Mouse (Mus musculus) lung, postnatal 0 days (tissue): ENCODE measurements around the gene Snn. TPM values are rescaled to one million over a fixed set of nuclear protein-coding genes. Genes with fewer than 3 reads are reported as not detected.

ENCODE experiments used
- ATAC-seq: fragments of 200-750 bp; cut with Nextera tagmentation; 2 replicates; pipeline ENCODE4 v1.8.0; 2017; ENCODE audit warnings: moderate library complexity
- DNase-seq: peaks from one replicate; pipeline ENCODE4 v3.0.0-alpha.2; 2016; ENCODE audit warnings: low spot score
- H3K27ac ChIP-seq: fragments of 300-500 bp; sonication (generic); 2 replicates; pipeline ENCODE4 v1.5.1; 2014; ENCODE audit warnings: antibody characterized with exemption, mild to moderate bottlenecking, low read length, mixed read lengths
- H3K27me3 ChIP-seq: fragments of 300-500 bp; sonication (generic); replicated peaks from 2 replicates; pipeline ENCODE4 v1.6.1; 2014; ENCODE audit warnings: low read length, mixed read lengths; ENCODE audit not compliant: insufficient read depth
- H3K36me3 ChIP-seq: fragments of 300-500 bp; sonication (generic); 2 replicates; pipeline ENCODE4 v1.6.1; 2014; ENCODE audit warnings: low read length, mixed read lengths; ENCODE audit not compliant: insufficient read depth
- H3K4me1 ChIP-seq: fragments of 300-500 bp; sonication (generic); 2 replicates; pipeline ENCODE4 v1.6.1; 2014; ENCODE audit warnings: antibody characterized with exemption, low read depth, low read length, mixed read lengths; ENCODE audit not compliant: insufficient read depth
- H3K4me2 ChIP-seq: fragments of 300-500 bp; sonication (generic); replicated peaks from 2 replicates; pipeline ENCODE4 v1.6.1; 2014; ENCODE audit warnings: low read depth, mild to moderate bottlenecking, low read length, moderate library complexity, mixed read lengths
- H3K4me3 ChIP-seq: fragments of 300-500 bp; sonication (generic); 2 replicates; pipeline ENCODE4 v1.5.1; 2014; ENCODE audit warnings: low read depth, low read length
- H3K9ac ChIP-seq: fragments of 300-500 bp; sonication (generic); replicated peaks from 2 replicates; pipeline ENCODE4 v1.6.1; 2014; ENCODE audit warnings: low read depth, mild to moderate bottlenecking
- H3K9me3 ChIP-seq: fragments of 300-500 bp; sonication (generic); 2 replicates; pipeline ENCODE4 v1.6.1; 2016; ENCODE audit warnings: low read length, mixed read lengths
- CTCF ChIP-seq: IDR thresholded peaks from 2 replicates; pipeline ENCODE4 v1.5.1; 2016; ENCODE audit warnings: antibody characterized with exemption, mild to moderate bottlenecking
- EP300 ChIP-seq: IDR thresholded peaks from 2 replicates; pipeline ENCODE4 v1.6.1; 2016; ENCODE audit warnings: antibody characterized with exemption, mild to moderate bottlenecking, control low read depth
- WGBS: fragments of 180-500 bp; shearing (Covaris S2); extraction: QIAGEN DNeasy Blood & Tissue Kit; methylation state at CpG from one replicate; pipeline ENCODE4 v1.1.7; 2014; 5-methylcytosine and 5-hydroxymethylcytosine counted together
- polyA plus RNA-seq: library from polyadenylated mRNA; unstranded; fragments of >200 nt; fragmentation: Nextera tagmentation; extraction: Ambion mirVana; gene quantifications from 2 replicates; pipeline ENCODE4 v1.2.1, GENCODE M21; 2015

Gene Snn
- polyA plus RNA-seq, 1 experiment from 2014 or later: 41.1 TPM

DNA sequence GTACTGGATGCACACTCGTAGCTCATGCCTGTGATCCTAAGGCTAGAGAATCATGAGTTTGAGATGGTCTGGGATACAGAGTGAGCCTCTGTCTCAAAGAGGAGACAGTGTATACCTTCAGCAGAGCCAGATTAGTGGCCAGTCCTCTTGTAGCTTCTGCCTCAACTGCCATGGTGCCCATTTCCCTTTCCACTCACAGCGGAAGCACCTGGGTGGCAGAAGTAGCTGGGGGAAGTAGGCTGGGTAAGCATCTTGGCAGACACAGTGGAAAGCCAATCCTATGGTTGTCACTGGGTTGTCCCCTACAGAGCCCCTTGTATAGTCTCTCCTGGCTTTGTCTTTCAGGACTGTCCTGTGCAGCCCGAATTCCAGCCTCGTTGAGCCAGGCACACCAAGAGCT is 11.1 kb downstream of the Snn start:
- Histone ChIP-seq H3K27me3 (no peaks in the 10 kb centered on the region), H3K4me1 (peaks cover 23% of the 10 kb centered on the region), H3K36me3 (peaks cover 31% of the 10 kb centered on the region), H3K9me3 (no peaks in the 10 kb centered on the region), H3K9ac (no peak overlapping the region), H3K27ac (no peak overlapping the region), H3K4me3 (no peak overlapping the region), H3K4me2 (no peak overlapping the region)
- WGBS: 84% methylated on average over 4 of the region's 4 CpGs
- DNase-seq (no peak), ATAC-seq (no peak)
- TF ChIP-seq CTCF: no peak

DNA sequence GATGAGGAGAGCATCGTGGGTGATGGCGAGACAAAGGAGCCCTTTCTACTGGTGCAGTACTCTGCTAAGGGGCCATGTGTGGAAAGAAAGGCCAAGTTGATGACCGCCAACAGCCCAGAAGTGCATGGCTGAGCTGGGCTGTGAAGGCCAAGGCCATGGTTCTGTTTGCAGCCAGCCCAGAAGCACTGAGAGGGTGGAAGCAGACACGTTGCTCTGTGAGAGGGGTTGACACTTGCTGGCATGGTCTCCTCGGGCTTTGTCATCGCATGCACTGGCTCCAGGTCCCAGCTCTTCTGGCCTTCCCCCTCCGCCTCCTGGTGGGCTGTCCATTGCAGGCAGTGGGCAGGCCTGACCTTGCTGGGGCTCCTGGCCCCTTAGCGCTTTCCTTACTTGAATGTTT is 11.7 kb downstream of the Snn start:
- 74% methylated on average over 8 of the region's 8 CpGs for WGBS
- Histone ChIP-seq H3K27me3 (no peaks in the 10 kb centered on the region), H3K9me3 (no peaks in the 10 kb centered on the region), H3K9ac (no peak overlapping the region), H3K4me2 (no peak overlapping the region), H3K4me3 (no peak overlapping the region), H3K36me3 (peaks cover 31% of the 10 kb centered on the region), H3K27ac (no peak overlapping the region), H3K4me1 (peaks cover 20% of the 10 kb centered on the region)
- ATAC-seq (no peak), DNase-seq (no peak)
- TF ChIP-seq EP300 (no peak), CTCF (no peak)

DNA sequence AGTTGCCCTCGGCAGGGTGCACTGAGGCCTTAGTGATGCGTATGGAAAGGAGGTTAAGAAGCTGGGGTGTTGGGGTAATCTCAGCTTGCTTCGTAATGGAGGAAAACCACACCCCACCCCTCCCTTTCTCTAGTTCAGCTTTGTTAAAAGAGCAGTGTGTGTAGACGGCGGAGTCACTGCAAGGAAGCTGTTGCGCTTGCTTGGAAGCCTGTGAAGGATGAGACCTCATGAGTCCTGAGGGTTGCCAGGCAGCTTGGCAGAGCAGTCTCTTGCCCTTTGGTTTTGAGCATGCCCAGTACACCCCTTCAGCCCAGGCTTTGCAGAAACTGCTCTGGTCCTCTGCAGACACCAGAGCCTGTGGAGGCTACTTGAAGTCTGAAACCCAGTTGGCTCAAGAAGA is 12.3 kb downstream of the Snn start:
- no peak for ATAC-seq
- DNase-seq: no peak
- H3K4me2 ChIP-seq: no peak overlapping the region
- no peak for TF ChIP-seq EP300
- TF ChIP-seq CTCF: no peak
- no peak overlapping the region; the same call in 1 of the 2 replicates for H3K27ac ChIP-seq
- H3K27me3 ChIP-seq: no peaks in the 10 kb centered on the region
- no peak overlapping the region for H3K4me3 ChIP-seq
- peaks cover 31% of the 10 kb centered on the region for H3K36me3 ChIP-seq
- no peaks in the 10 kb centered on the region for H3K9me3 ChIP-seq
- no peak overlapping the region for H3K9ac ChIP-seq
- peaks cover 20% of the 10 kb centered on the region for H3K4me1 ChIP-seq
- 75% methylated on average over 6 of the region's 6 CpGs for WGBS

DNA sequence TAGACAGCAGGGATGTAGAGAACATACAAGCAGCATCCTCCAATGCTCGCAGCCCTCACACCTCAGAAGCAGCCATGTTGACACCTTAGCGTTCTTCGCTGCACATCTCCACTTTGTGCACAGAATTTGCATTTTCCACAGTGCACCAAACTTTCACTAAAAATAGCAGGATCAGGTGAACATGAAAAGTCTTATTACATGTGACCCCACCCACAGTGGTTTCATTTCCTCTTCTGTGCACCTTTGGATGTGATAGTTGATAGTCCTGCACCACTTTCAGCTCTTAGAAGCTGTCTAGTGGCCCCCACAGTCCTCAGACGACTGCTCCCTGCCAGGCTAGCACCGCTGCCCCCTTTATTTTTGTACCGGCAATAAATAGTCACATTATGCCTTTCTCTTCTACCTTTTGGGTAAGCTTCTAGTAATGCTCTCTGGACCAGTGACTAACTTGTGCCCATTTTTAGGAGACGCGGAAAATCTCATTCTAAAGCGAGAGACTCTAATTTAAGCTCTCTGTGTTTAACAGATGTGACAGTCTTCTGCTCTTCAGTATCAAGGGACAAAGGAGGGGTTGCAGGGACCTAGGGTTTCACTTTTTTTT is 17.0 kb downstream of the Snn start:
- Histone ChIP-seq H3K27ac (no peak overlapping the region), H3K27me3 (no peaks in the 10 kb centered on the region), H3K4me2 (no peak overlapping the region), H3K9ac (no peak overlapping the region), H3K4me3 (no peak overlapping the region), H3K36me3 (peaks cover 34% of the 10 kb centered on the region), H3K4me1 (no peaks in the 10 kb centered on the region), H3K9me3 (no peaks in the 10 kb centered on the region)
- WGBS: 92% methylated on average over 9 of the region's 9 CpGs
- ATAC-seq (no peak), DNase-seq (no peak)
- TF ChIP-seq EP300 (no peak), CTCF (no peak)

- ATAC-seq (peak; percentile 47), DNase-seq (peak; percentile 31)
- Histone ChIP-seq H3K27ac (no peak overlapping the region), H3K9ac (no peak overlapping the region), H3K4me2 (no peak overlapping the region), H3K36me3 (peaks cover 28% of the 10 kb centered on the region), H3K4me1 (no peaks in the 10 kb centered on the region), H3K4me3 (no peak overlapping the region), H3K27me3 (no peaks in the 10 kb centered on the region), H3K9me3 (no peaks in the 10 kb centered on the region)
- WGBS: 48% methylated on average over 3 of the region's 3 CpGs
- TF ChIP-seq EP300 (no peak), CTCF (no peak)
Measured at GRCm38 (mm10) chr16:11078216-11078869, 17.6 kb downstream of the Snn start.

DNA sequence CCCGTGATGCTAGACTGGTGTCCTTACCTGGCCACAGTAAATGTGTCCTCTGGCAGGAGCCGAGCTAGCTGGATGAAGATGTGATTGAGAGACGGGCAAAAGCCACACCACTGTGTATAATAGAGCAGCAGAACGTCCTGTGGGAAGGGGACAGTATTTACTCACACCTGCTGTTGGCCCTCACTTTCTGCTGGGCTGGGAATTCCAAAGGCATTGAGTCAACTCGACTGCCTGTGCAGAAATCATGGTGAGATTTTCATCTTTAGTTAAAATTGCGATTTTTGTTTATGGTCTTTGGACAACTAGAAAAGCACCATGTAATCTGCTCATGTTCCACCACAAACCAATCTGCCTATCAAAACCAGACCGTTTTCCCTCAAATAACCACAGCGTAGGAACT is 23.4 kb downstream of the Snn start:
- no peak overlapping the region for H3K9ac ChIP-seq
- DNase-seq (no peak), ATAC-seq (no peak)
- H3K4me3 ChIP-seq: no peak overlapping the region
- H3K4me2 ChIP-seq: no peak overlapping the region
- peaks cover 32% of the 10 kb centered on the region for H3K36me3 ChIP-seq
- WGBS: 90% methylated on average over 8 of the region's 8 CpGs
- TF ChIP-seq EP300 (no peak), CTCF (no peak)
- H3K4me1 ChIP-seq: no peaks in the 10 kb centered on the region
- H3K27ac ChIP-seq: no peak overlapping the region
- H3K9me3 ChIP-seq: no peaks in the 10 kb centered on the region
- no peaks in the 10 kb centered on the region for H3K27me3 ChIP-seq
